In genomic region chr6:72714726-72715125, GRCm38 (mm10) we compare ENCODE assay signal across 8 mouse cellular contexts.
DNase-seq lines count a peak whose midpoint lies in the region; ATAC-seq and TF ChIP-seq lines count a peak whose summit lies in the region.

No protein-coding gene starts in this region.

- no peaks in the 10 kb centered on the region for H3K9me3 ChIP-seq in heart, embryonic 11.5 days (replicated peaks; ENCODE audit: control insufficient read depth, low read length)
- no peaks in the 10 kb centered on the region for H3K9me3 ChIP-seq in kidney, postnatal 0 days (replicated peaks; ENCODE audit: low read length)

- H3K27me3 ChIP-seq in heart, embryonic 11.5 days (ENCODE audit: control insufficient read depth, insufficient read depth, low read length): no peaks in the 10 kb centered on the region
- no peaks in the 10 kb centered on the region for H3K27me3 ChIP-seq in kidney, postnatal 0 days (ENCODE audit: insufficient read depth, low read length)
- H3K27me3 ChIP-seq in myocyte (ENCODE audit: control insufficient read depth, insufficient read depth, insufficient read length): no peaks in the 10 kb centered on the region

- peaks cover 3% of the 10 kb centered on the region; the same call in 1 of the 2 replicates for H3K36me3 ChIP-seq in heart, embryonic 11.5 days (ENCODE audit: control insufficient read depth, insufficient read depth, low read length)
- no peaks in the 10 kb centered on the region for H3K36me3 ChIP-seq in kidney, postnatal 0 days (ENCODE audit: insufficient read depth, low read length)
- no peaks in the 10 kb centered on the region for H3K36me3 ChIP-seq in myocyte (ENCODE audit: control insufficient read depth, insufficient read depth)

- peaks cover 24% of the 10 kb centered on the region for H3K79me2 ChIP-seq in myocyte (ENCODE audit: control insufficient read depth, insufficient read depth)

- H3K9ac ChIP-seq in heart, embryonic 11.5 days (ENCODE audit: low read depth, low read length): no peak overlapping the region
- H3K9ac ChIP-seq in kidney, postnatal 0 days (ENCODE audit: low read depth, low read length): no peak overlapping the region

- TF ChIP-seq CTCF in kidney, postnatal 0 days (IDR thresholded peaks at IDR 0.05; ENCODE audit: low read depth): peak; percentile 11; the same call in 1 of the 2 replicates

- H3ac ChIP-seq in myocyte (ENCODE audit: control insufficient read depth, insufficient read length): no peak overlapping the region

- H3K4me3 ChIP-seq in heart, embryonic 11.5 days (ENCODE audit: low read depth, low read length): no peak overlapping the region
- no peak overlapping the region for H3K4me3 ChIP-seq in kidney, postnatal 0 days (replicated peaks; ENCODE audit: low read depth, low read length)
- H3K4me3 ChIP-seq in myocyte: no peak overlapping the region

- peak; percentile 31 for DNase-seq in layer of hippocampus, adult 11-12 months (ENCODE audit: low spot score)
- DNase-seq in layer of hippocampus, postnatal 36 days: no peak
- peak; percentile 85 for DNase-seq in kidney, postnatal 0 days (ENCODE audit: low spot score)
- DNase-seq in spleen, postnatal 4 days (ENCODE audit: low spot score in 2 of 2): no peak
- DNase-seq in spleen, adult 18-20 months: no peak
- no peak for DNase-seq in cerebellum, adult 11 months

- H3K4me1 ChIP-seq in heart, embryonic 11.5 days (ENCODE audit: control insufficient read depth, insufficient read depth, low read length): peaks cover 20% of the 10 kb centered on the region
- peaks cover 26% of the 10 kb centered on the region for H3K4me1 ChIP-seq in kidney, postnatal 0 days (replicated peaks; ENCODE audit: insufficient read depth, low read length)

- TF ChIP-seq POLR2A in myocyte (IDR thresholded peaks at IDR 0.05; ENCODE audit: insufficient read length, low read depth): no peak

- H3K4me2 ChIP-seq in heart, embryonic 11.5 days: peak overlapping the region; percentile 16; the same call in 1 of the 2 replicates
- H3K4me2 ChIP-seq in kidney, postnatal 0 days (ENCODE audit: low read length): no peak overlapping the region
- H3K4me2 ChIP-seq in myocyte (ENCODE audit: low read depth): peak overlapping the region; percentile 59

- H3K27ac ChIP-seq in heart, embryonic 11.5 days (ENCODE audit: low read depth, low read length): peak overlapping the region; percentile 24
- peak overlapping the region; percentile 10; the same call in 1 of the 2 replicates for H3K27ac ChIP-seq in kidney, postnatal 0 days

- ATAC-seq in heart, embryonic 11.5 days (replicated peaks; ENCODE audit: insufficient number of reproducible peaks, low FRiP score, low TSS enrichment): peak; percentile 26; the same call in 1 of the 2 replicates
- peak; percentile 43; the same call in 1 of the 2 replicates for ATAC-seq in kidney, postnatal 0 days (replicated peaks; ENCODE audit: low FRiP score, low read depth)

- WGBS in heart, embryonic 11.5 days (ENCODE audit: insufficient replicate concordance): 17% methylated on average over 4 of the region's 4 CpGs
- 10% methylated on average over 4 of the region's 4 CpGs for WGBS in kidney, postnatal 0 days

TF ChIP-seq in myocyte, 11 proteins besides CTCF, POLR2A, EP300 and RAD21:
- TF ChIP-seq MYOG (IDR thresholded peaks at IDR 0.05; ENCODE audit: control insufficient read depth in 1 of 3, insufficient read depth in 1 of 3, insufficient read length in 2 of 3, low read depth in 2 of 3) (peak in 1 of 3 experiments; percentile 48), TCF12 (IDR thresholded peaks at IDR 0.05; ENCODE audit: insufficient read depth, poor library complexity, severe bottlenecking) (peak; percentile 21), MAX (IDR thresholded peaks at IDR 0.05; ENCODE audit: low read depth) (no peak), MYOD1 (IDR thresholded peaks at IDR 0.05; ENCODE audit: control insufficient read depth in 1 of 3, insufficient read length in 2 of 3, low read depth in 2 of 3) (peak; percentile 43 to 65 (median 51)), REST (IDR thresholded peaks at IDR 0.05; ENCODE audit: insufficient read depth, insufficient read length) (no peak)

Comparison
In these comparisons a context has a peak if more than half of its experiments do, and no peak if none do; other contexts are left out.
1. DNase-seq: peak in layer of hippocampus, adult 11-12 months (single experiment) and kidney, postnatal 0 days (single experiment); none in layer of hippocampus, postnatal 36 days (0 of 2), spleen, postnatal 4 days (0 of 2), spleen, adult 18-20 months (0 of 2) and cerebellum, adult 11 months (single experiment).